Mouse (Mus musculus): ENCODE results near the gene Dnajc2.

The Dnajc2 gene

DNA sequence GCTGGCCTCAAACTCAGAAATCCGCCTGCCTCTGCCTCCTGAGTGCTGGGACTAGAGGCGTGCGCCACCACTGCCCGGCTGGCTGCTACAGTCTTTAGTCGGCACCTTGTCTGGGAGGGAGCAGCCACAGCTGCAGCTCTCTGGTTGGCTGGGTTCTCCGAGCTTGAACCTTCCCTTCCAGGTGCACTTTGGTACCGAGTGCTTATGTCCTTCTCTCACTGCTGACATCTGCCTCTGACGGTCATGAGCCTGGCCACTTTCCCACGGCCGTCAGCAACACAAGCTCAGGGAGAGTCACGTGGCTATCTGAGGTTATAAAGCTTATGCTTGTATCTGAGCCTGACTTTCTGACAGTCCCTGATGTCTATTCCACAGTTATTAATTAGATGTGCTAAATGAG, 45.9 kb downstream of the Dnajc2 start:
- 83% methylated on average over 11 of the region's 11 CpGs for WGBS

DNA sequence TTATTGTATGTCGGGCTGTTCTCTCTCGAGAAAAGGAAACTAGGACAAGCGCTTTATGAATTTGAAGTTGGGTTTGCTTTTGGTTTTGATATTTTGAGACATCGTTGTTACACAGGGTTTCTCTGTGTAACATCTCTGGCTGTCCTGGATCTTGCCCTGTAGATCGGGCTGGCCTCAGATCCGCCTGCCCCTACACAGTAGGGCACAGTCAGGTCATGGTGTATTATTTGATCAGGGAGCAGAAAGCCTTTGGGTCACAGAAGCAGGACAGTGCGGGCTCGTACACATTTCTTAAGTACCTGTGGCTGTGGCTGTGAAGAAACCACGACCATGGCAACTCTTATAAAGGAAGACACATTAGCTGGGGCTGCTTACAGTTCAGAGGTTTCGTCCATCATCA, 47.4 kb downstream of the Dnajc2 start:
- WGBS: 18% methylated on average over 10 of the region's 10 CpGs

DNA sequence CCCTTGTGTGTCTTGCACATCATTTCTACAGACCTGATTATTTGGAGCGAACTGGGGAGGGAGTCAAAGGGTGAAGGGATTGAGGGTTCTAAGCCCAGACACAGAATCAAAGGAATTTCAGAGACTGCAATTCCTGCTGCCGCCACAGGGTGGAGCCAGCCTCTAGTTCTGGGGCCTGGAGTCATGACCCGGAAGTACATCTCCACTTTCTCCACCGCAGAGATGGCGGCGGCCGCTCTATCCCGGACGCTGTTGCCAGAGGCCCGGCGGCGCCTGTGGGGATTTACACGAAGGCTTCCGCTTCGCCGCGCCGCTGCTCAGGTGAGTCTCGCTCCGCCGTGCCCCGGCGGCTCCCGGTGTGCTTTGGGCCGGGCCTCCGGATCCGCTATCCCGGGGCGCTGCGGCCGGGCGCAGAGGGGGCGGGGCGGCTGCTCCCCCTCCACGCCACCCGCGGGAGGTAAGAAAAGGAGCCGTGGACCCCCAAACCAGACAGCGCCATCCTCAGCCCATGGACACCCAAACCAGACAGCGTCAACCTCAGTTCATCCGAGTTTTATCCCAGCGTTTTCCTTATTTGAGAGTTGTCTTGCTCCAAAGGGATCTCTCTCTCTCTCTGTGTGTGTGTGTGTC, 48.0 kb downstream of the Dnajc2 start, which contains the start of gene Pmpcb:
Gene Pmpcb, plus strand, starts transcription at position 186 of the 630 bp plus-strand sequence.
- under 1% methylated on average over 42 of the region's 42 CpGs for WGBS

DNA sequence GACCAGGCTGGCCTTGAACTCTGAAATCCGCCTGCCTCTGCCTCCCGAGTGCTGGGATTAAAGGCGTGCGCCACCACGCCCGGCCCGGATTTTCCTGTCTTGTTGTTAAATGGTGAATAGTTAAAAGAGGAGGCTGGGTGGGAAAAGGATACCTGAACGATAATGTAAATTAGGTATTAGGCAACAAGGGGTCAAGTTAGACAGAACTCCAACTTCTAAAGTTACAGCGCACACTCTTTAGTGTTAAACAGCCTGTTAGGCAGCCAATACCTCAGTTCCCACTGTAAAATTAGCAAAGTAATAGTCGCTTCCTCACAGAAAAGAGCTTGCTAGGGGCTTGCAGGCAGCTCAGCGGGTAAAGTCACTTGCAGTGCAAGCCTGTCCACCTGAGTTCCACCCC, 49.0 kb downstream of the Dnajc2 start:
- 85% methylated on average over 11 of the region's 11 CpGs for WGBS

DNA sequence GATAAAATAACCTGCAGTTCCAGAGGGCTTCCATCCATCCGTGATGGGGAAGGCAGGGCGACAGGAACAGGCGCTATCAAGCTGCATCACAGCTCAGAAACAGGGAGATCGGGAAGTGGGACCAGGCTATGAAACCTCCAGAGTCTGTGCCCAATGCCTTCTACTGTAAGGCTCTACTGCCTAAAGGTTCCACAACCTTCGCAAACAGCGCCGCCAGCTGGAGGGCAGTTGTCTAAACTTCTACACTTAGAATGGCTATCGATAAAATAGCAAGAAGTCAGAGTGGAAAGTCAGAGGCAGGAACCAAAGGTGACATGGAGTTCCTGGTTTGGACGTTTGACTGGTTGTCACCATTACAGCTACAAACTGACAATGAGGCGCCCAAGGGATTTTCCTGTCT, 49.5 kb downstream of the Dnajc2 start:
- WGBS: 31% methylated on average over 10 of the region's 10 CpGs

DNA sequence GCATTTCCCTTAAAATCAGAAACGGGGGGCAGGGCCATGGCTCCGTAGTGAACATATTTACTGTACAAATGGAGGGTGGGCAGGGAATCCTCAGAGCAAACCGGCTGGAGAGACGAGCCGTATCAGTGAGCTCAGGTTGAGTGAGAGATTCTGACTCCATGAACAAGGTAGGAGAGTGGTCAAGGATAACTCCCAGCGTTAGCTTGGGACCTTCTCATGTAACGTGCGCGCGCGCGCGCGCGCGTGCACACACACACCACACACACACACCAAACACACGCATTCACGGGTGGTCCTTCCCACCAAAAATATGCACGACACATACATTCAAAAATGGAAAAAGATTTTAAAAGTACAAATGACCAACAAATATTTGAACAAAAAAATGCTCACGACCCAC, 50.0 kb downstream of the Dnajc2 start:
- 72% methylated on average over 20 of the region's 20 CpGs for WGBS

DNA sequence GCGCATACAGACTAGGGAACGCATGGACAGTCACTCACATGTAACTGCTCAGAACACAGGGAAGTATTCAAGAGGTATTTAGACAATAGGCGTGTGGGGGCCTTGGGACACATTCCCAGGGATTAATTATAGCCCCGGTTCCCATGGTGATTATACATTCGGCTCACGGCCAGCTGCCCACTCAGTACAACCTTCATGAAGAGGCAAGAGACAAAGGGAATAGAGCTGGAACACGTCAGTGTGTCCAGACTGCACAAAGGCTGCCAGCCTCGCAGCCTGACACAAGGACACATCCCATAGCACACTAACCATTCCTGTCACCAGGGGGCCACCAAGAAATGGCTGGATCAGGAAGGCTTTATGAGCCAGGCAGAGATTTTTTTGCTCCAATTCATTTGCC, 52.1 kb downstream of the Dnajc2 start:
- 15% methylated on average over 8 of the region's 8 CpGs for WGBS

DNA sequence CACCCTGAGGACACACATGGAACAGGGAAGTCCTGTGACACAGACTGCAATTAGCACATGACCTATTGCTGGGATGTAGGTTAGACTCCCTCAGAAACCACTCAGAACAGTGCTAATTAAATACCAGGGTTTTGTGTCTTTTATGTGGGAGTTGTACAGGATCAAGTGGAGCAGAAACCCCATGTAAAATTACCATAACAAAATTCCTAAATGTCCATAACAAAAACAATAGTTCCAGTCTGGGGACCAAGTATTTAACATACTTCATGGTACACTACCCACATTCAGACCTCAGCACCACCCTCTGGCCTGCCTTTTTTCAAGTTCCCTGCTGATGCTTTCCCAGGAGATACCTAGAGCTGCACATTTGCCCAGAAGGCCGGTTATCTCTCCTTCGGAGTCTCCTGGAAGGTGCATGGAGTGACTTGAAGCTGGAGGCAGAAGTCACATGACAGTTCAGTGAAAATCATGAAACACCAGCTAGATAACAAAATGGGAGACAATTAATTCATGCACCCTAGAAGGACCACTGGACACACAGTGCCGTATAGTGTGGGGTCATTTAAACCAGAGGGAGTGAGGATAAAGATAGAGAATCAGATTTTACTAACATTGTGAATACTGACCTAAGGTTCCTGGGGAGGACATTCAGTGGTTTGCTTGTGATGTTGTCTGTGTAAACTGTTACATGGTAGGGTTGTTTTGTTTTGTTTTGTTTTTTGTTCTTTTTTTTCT, 52.7 kb downstream of the Dnajc2 start:
- 45% methylated on average over 3 of the region's 3 CpGs for WGBS

DNA sequence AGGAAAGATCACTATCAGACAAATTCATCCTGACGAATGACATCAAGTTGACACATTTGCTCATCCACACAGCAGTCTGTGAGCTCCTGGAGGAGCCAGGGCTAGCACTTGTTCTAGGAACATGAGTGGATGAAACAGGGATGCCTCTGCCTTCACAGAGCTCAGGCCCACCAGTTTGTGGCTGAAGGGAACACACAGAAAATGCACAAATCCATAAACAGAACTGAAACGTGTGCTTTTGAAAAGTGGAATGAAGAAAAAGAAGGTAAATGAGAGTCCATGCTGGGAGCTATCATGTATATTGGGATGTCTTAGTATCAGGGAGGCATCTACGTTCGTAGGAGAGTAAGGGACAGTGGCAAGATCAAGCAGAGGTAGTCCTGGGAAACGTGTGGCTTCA, 55.9 kb downstream of the Dnajc2 start:
- 89% methylated on average over 5 of the region's 5 CpGs for WGBS

DNA sequence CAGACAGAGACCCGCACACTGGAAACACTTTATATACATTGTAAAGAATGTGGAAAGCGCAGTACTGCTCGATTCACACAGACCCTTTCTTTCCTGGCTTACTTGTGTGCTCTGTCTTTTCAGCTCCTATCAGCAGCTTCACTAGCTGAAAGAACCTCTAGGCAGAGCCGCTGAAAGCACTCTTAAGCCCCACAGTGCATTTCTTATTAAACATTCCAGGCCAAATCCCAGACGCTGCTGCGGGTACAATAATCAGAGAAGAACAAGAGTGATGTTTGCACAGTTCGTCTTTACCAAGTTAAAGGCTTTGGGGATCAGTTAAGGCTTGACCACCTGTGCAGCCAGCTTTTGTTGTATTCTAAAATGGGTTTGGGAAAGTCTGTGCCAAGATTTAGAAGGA, 60.2 kb downstream of the Dnajc2 start:
- 43% methylated on average over 7 of the region's 7 CpGs for WGBS

DNA sequence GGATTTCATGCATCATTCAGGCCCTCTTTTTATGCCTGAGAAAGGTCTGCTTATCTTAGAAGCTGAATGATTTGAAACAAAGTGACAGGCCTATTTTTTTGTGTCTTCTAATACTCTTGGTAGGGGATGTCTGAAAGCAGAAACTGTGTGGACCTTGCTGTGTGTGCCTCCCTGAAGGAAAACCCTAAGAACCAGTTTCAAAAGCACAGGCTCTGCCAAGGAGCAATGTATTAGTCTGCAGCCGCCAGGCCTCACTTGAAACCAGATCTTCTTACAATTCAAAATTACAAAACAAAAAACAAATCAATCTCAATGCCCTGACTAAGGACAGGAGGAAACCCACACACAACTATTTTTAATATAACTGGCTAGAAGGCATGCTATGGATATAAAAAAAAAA, 60.6 kb downstream of the Dnajc2 start:
- WGBS: 73% methylated on average over 1 of the region's 1 CpGs

DNA sequence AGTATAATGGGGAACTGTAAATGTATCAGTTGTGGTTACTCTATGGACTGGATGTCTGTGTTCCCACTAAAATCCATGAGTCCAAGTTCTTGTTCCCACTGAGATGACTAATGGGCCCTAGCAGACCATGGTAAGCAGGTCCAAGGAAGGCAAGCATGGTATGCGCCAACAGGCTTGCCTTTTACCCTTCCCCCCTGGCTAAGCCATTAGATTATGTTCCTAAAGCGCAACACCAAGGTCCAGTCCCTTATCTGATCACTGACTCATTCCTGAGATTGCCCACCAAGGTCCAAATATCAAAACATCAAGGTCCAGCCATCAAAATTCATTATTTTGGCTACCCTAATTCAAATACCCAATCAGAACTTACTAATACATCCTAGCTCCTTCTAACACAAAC, 65.8 kb downstream of the Dnajc2 start:
- WGBS: 96% methylated on average over 2 of the region's 2 CpGs

DNA sequence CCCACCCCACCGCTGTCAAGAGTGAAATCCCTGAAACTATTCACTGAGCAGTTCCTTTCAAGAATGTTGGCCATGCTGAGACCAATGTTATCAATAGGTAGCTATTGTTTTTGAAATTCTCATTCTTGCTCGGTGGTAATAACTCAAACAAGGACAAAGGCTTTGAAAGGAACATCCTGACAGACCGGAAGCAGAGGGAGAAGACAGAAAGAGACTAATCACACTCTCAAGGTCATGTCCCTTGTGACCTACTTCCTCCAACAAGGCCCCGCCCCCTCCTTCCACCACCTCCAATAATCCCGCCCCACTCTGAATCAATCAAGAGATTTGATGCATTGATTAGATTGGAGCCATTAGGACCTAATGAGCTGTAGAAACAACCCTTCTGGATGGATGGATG, 66.5 kb downstream of the Dnajc2 start:
- WGBS: 87% methylated on average over 5 of the region's 5 CpGs

DNA sequence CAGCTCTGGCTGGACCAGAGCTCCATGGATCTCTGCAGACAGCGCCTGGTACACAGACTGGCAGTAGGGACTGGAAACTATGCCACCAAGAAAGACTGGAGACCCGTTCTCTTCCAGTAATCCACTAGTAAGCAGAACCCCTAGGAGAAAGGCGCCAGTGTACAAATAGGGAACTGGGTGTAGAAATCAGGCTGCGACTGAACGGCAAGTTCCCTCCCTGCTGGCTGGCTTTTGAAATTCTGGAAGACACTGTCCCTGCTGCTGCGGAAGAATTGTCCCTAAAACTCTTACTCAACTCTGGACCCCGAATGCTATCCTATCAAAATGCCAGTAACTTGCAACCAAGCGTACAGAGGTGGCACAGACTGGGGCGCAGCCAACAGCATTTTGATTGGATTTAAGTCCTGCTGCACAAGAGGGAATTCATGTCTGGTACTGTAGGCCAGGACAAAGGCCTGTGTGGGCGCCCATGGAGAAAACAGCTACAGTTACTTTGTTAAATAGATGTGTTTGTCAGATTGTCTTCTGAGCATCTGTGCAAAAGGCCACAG, 67.8 kb downstream of the Dnajc2 start:
- 63% methylated on average over 10 of the region's 10 CpGs for WGBS

DNA sequence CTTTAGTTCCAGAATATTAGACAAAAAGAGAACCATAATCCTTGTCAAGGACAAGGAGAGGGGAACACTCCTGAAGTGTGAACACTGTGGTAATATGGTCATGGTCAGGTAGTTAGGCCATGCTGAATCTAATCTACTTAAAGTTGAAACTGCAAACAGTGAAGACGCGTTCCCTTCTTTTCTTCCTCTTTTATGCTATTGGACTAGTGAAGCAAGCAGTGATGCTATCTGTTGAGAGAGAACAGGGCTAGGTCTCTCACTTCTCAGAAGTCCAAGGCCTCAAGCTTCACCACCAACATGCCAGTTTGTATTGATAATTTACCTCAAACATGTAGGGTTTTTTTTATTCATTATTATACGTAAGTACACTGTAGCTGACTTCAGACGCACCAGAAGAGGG, 70.6 kb downstream of the Dnajc2 start:
- 94% methylated on average over 4 of the region's 4 CpGs for WGBS

DNA sequence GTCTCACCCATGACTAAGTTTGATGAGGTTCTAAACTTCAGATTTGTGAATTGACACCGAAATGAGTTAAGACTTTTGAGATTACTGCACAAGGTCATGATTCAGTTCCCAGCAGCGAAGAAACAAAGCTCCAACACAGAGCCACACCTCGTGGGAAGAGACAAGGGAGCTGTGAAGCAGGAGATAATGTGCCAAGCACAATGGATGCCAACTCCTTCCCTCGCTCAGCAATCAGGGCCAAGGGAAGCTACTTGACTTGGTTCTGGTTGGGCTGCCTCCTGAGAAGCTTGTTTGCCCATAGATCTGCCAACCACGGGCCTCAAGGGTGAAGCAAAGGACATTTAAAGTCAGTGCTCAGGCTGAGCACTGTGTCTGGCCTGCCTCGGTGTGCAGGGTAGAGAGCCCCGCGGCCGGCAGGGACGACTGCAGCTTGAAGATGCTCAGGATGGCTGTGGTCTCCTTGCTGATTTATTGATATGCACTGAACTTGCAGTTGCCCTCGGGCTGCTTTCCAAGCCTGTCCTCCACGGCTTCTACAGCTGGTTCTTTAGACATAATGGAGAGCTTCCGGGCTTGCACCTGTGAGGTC, 72.8 kb downstream of the Dnajc2 start:
- WGBS: 67% methylated on average over 13 of the region's 13 CpGs

DNA sequence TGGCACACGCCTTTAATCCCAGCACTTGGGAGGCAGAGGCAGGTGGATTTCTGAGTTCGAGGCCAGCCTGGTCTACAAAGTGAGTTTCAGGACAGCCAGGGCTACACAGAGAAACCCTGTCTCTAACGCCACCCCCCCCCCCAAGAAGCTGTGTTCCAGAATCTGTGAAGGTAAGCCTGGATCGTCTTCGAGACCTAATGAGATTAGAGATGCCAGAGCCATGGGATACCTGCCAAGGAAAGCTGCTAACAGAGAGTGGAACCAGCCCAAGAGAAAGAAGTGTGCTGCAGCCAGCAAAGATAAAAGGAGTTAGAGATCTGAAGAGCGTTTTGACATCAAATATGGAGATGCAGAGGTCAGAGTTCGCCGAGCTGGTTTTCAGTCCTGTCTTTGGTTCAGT, 77.0 kb downstream of the Dnajc2 start:
- 73% methylated on average over 8 of the region's 8 CpGs for WGBS

Data from cerebral cortex, adult 2 months (tissue).